Mouse (Mus musculus) testis, adult 2 months (tissue): ENCODE measurements around the gene Lrrc20. TPM values are rescaled to one million over a fixed set of nuclear protein-coding genes. Genes with fewer than 3 reads are reported as not detected.
"Not testable (repeated sequence)": the region's sequence is repeated elsewhere in the genome, so short reads cannot be mapped to it uniquely, and the experiment has no call there.

Experiments used
- H3K27ac ChIP-seq: fragments of 200-500 bp; 2 replicates; pipeline ENCODE4 v1.5.1; 2012; ENCODE audit warnings: low read depth, low read length; ENCODE audit not compliant: control insufficient read depth, insufficient read depth
- H3K27me3 ChIP-seq: fragments of 200-500 bp; 2 replicates; pipeline ENCODE4 v1.6.1; 2012; ENCODE audit warnings: mild to moderate bottlenecking, low read length, moderate library complexity; ENCODE audit not compliant: control insufficient read depth, insufficient read depth
- H3K36me3 ChIP-seq: fragments of 200-500 bp; 2 replicates; pipeline ENCODE4 v1.6.1; 2012; ENCODE audit warnings: mild to moderate bottlenecking, low read length; ENCODE audit not compliant: control insufficient read depth, insufficient read depth
- H3K4me1 ChIP-seq: fragments of 200-500 bp; 2 replicates; pipeline ENCODE4 v1.6.1; 2012; ENCODE audit warnings: low read length; ENCODE audit not compliant: control insufficient read depth, insufficient read depth
- H3K4me3 ChIP-seq: fragments of 200-500 bp; 2 replicates; pipeline ENCODE4 v1.5.1; 2012; ENCODE audit warnings: low read depth, mild to moderate bottlenecking, low read length, moderate library complexity, mixed read lengths; ENCODE audit not compliant: control insufficient read depth
- CTCF ChIP-seq: fragments of 200-500 bp; IDR thresholded peaks from 2 replicates; pipeline ENCODE4 v1.5.1; 2012; ENCODE audit warnings: low read depth, mild to moderate bottlenecking, inconsistent platforms, low read length, moderate library complexity; ENCODE audit not compliant: control insufficient read depth, insufficient read depth, insufficient replicate concordance
- POLR2A ChIP-seq: fragments of 200-500 bp; IDR thresholded peaks from 2 replicates; pipeline ENCODE4 v1.6.1; 2012; ENCODE audit warnings: low read depth, mild to moderate bottlenecking, inconsistent platforms, low read length, moderate library complexity; ENCODE audit not compliant: control insufficient read depth
- polyA plus RNA-seq: library from polyadenylated mRNA; depleted of rRNA; stranded (reverse); fragments of >200 nt; gene quantifications from 2 replicates; pipeline ENCODE4 v1.2.3, GENCODE M21; 2012

The Lrrc20 gene
- polyA plus RNA-seq, 1 experiment = 3.3 TPM

- Histone ChIP-seq H3K27me3 (no peaks in the 10 kb centered on the region), H3K36me3 (no peaks in the 10 kb centered on the region), H3K4me3 (no peak overlapping the region), H3K27ac (no peak overlapping the region), H3K4me1 (peaks cover 2% of the 10 kb centered on the region; the same call in 1 of the 2 replicates)
- TF ChIP-seq CTCF (no peak), POLR2A (no peak)
Observed at GRCm38 (mm10) chr10:61587241-61587849, 111.7 kb downstream of the Lrrc20 start.

- no peak overlapping the region for H3K4me3 ChIP-seq
- no peak overlapping the region for H3K27ac ChIP-seq
- no peak for TF ChIP-seq POLR2A
- TF ChIP-seq CTCF = no peak
- peaks cover 6% of the 10 kb centered on the region for H3K4me1 ChIP-seq
- H3K27me3 ChIP-seq = no peaks in the 10 kb centered on the region
- H3K36me3 ChIP-seq = no peaks in the 10 kb centered on the region
Observed at GRCm38 (mm10) chr10:61597991-61598390, 122.4 kb downstream of the Lrrc20 start.

GRCm38 (mm10) chr10:61599556-61600114 is 124.0 kb downstream of the Lrrc20 start:
- TF ChIP-seq POLR2A = no peak
- TF ChIP-seq CTCF = no peak
- Histone ChIP-seq H3K4me3 (no peak overlapping the region), H3K4me1 (peaks cover 6% of the 10 kb centered on the region), H3K36me3 (no peaks in the 10 kb centered on the region), H3K27me3 (no peaks in the 10 kb centered on the region), H3K27ac (no peak overlapping the region)

- Histone ChIP-seq H3K27me3 (no peaks in the 10 kb centered on the region), H3K4me3 (no peak overlapping the region), H3K27ac (no peak overlapping the region), H3K36me3 (no peaks in the 10 kb centered on the region), H3K4me1 (peaks cover 3% of the 10 kb centered on the region)
- TF ChIP-seq CTCF = peak; percentile 46; the same call in 1 of the 2 replicates
- no peak for TF ChIP-seq POLR2A
Observed at GRCm38 (mm10) chr10:61602283-61603033, 126.9 kb downstream of the Lrrc20 start.

GRCm38 (mm10) chr10:61604376-61605065 is 128.9 kb downstream of the Lrrc20 start:
- Histone ChIP-seq H3K36me3 (no peaks in the 10 kb centered on the region), H3K27ac (no peak overlapping the region), H3K4me3 (no peak overlapping the region), H3K27me3 (no peaks in the 10 kb centered on the region), H3K4me1 (peaks cover 3% of the 10 kb centered on the region)
- TF ChIP-seq CTCF (no peak), POLR2A (no peak)

GRCm38 (mm10) chr10:61605381-61605780 is 129.8 kb downstream of the Lrrc20 start:
- not testable (repeated sequence) for H3K27me3 ChIP-seq, H3K36me3 ChIP-seq, H3K4me3 ChIP-seq, H3K27ac ChIP-seq, H3K4me1 ChIP-seq

- Histone ChIP-seq H3K4me3 (no peak overlapping the region), H3K27ac (no peak overlapping the region), H3K36me3 (no peaks in the 10 kb centered on the region), H3K27me3 (no peaks in the 10 kb centered on the region), H3K4me1 (peaks cover 5% of the 10 kb centered on the region)
- TF ChIP-seq POLR2A = no peak
- TF ChIP-seq CTCF = peak; percentile 62; the same call in 1 of the 2 replicates
Observed at GRCm38 (mm10) chr10:61605851-61606250, 130.2 kb downstream of the Lrrc20 start.
